Mouse (Mus musculus) small intestine, adult 2 months (tissue): ENCODE data around the gene 1700109H08Rik.

Source experiments
- CTCF ChIP-seq: fragments of 200-500 bp; IDR thresholded peaks from 2 replicates; pipeline ENCODE4 v1.5.1; 2012; ENCODE audit warnings: low read depth, mild to moderate bottlenecking, control low read depth, inconsistent platforms, low read length, moderate library complexity, mixed read lengths; ENCODE audit not compliant: insufficient replicate concordance, insufficient read length; ENCODE audit errors: extremely low read depth
- POLR2A ChIP-seq: fragments of 200-500 bp; IDR thresholded peaks from 2 replicates; pipeline ENCODE4 v1.6.1; 2012; ENCODE audit warnings: low read depth, mild to moderate bottlenecking, control low read depth, inconsistent platforms, low read length, moderate library complexity

- TF ChIP-seq CTCF: no peak
- TF ChIP-seq POLR2A: no peak
Measured at GRCm38 (mm10) chr5:3574825-3575224, 3.5 kb downstream of the 1700109H08Rik start.
